Mouse (Mus musculus) limb, embryonic 14.5 days (tissue): Measurements from ENCODE around the gene Ifna16. TPM values are rescaled to one million over a fixed set of nuclear protein-coding genes. Genes with fewer than 3 reads are reported as not detected.

Source experiments
- ATAC-seq: fragments of 200-750 bp; cut with Nextera tagmentation; 2 replicates; pipeline ENCODE4 v1.8.0; 2017; ENCODE audit warnings: low read depth, moderate number of reproducible peaks, moderate TSS enrichment; ENCODE audit not compliant: low FRiP score
- DNase-seq: peaks from one replicate; pipeline ENCODE4 v3.0.0-alpha.2; 2015; ENCODE audit warnings: low spot score
- H3K27ac ChIP-seq: fragments of 300-500 bp; sonication (generic); replicated peaks from 2 replicates; pipeline ENCODE4 v1.5.1; 2014; ENCODE audit warnings: low read depth, mild to moderate bottlenecking, low read length, moderate library complexity, mixed read lengths
- H3K27me3 ChIP-seq: fragments of 300-500 bp; sonication (generic); 2 replicates; pipeline ENCODE4 v1.6.1; 2014; ENCODE audit warnings: low read length, mixed read lengths; ENCODE audit not compliant: control insufficient read depth, insufficient read depth
- H3K36me3 ChIP-seq: fragments of 300-500 bp; sonication (generic); 2 replicates; pipeline ENCODE4 v1.6.1; 2014; ENCODE audit warnings: mild to moderate bottlenecking, low read length, moderate library complexity, mixed read lengths; ENCODE audit not compliant: control insufficient read depth, insufficient read depth
- H3K4me1 ChIP-seq: fragments of 300-500 bp; sonication (generic); 2 replicates; pipeline ENCODE4 v1.6.1; 2014; ENCODE audit warnings: antibody characterized with exemption, low read length, mixed read lengths; ENCODE audit not compliant: control insufficient read depth, insufficient read depth
- H3K4me2 ChIP-seq: fragments of 300-500 bp; sonication (generic); replicated peaks from 2 replicates; pipeline ENCODE4 v1.6.1; 2014; ENCODE audit warnings: low read depth, mild to moderate bottlenecking, low read length, moderate library complexity; ENCODE audit not compliant: severe bottlenecking
- H3K4me3 ChIP-seq: fragments of 300-500 bp; sonication (generic); replicated peaks from 2 replicates; pipeline ENCODE4 v1.5.1; 2014; ENCODE audit warnings: low read length
- H3K9ac ChIP-seq: fragments of 300-500 bp; sonication (generic); 2 replicates; pipeline ENCODE4 v1.6.1; 2014; ENCODE audit warnings: mild to moderate bottlenecking, low read depth, low read length, moderate library complexity; ENCODE audit not compliant: severe bottlenecking
- H3K9me3 ChIP-seq: fragments of 300-500 bp; sonication (generic); 2 replicates; pipeline ENCODE4 v1.6.1; 2016; ENCODE audit warnings: low read length; ENCODE audit not compliant: control insufficient read depth
- POLR2A ChIP-seq: fragments of 200-500 bp; IDR thresholded peaks from 2 replicates; pipeline ENCODE4 v1.8.0; 2012; ENCODE audit warnings: inconsistent platforms, mild to moderate bottlenecking, moderate library complexity, borderline replicate concordance; ENCODE audit not compliant: insufficient read depth, insufficient read length; ENCODE audit errors: extremely low read depth
- WGBS: fragments of 180-500 bp; shearing (Covaris S2); extraction: QIAGEN DNeasy Blood & Tissue Kit; methylation state at CpG from one replicate; pipeline ENCODE4 v1.1.7; 2014; 5-methylcytosine and 5-hydroxymethylcytosine counted together
- polyA plus RNA-seq, 2 experiments: library from polyadenylated mRNA; depleted of rRNA in 1 of 2; stranded (reverse) in 1 of 2; unstranded in 1 of 2; fragments of >200 nt; fragmentation: Nextera tagmentation in 1 of 2; extraction: Ambion mirVana in 1 of 2; gene quantifications; 2 replicates each; pipeline versions ENCODE4 v1.2.1 to v1.2.3; 2012 to 2014

Gene Ifna16
- polyA plus RNA-seq, 2 experiments, result not detected

- ATAC-seq, result no peak
- no peak overlapping the region for H3K9ac ChIP-seq
- H3K4me1 ChIP-seq, result peaks cover 12% of the 10 kb centered on the region; the same call in 1 of the 2 replicates
- H3K4me3 ChIP-seq, result no peak overlapping the region
- 72% methylated on average over 1 of the region's 1 CpGs for WGBS
- H3K36me3 ChIP-seq, result peaks cover 48% of the 10 kb centered on the region
- TF ChIP-seq POLR2A, result no peak
- H3K4me2 ChIP-seq, result no peak overlapping the region
- H3K27ac ChIP-seq, result no peak overlapping the region
- H3K9me3 ChIP-seq, result no peaks in the 10 kb centered on the region
- H3K27me3 ChIP-seq, result no peaks in the 10 kb centered on the region
- peak; percentile 4 for DNase-seq
Measured at GRCm38 (mm10) chr4:88714281-88714680, 37.6 kb upstream of the Ifna16 start.

DNA sequence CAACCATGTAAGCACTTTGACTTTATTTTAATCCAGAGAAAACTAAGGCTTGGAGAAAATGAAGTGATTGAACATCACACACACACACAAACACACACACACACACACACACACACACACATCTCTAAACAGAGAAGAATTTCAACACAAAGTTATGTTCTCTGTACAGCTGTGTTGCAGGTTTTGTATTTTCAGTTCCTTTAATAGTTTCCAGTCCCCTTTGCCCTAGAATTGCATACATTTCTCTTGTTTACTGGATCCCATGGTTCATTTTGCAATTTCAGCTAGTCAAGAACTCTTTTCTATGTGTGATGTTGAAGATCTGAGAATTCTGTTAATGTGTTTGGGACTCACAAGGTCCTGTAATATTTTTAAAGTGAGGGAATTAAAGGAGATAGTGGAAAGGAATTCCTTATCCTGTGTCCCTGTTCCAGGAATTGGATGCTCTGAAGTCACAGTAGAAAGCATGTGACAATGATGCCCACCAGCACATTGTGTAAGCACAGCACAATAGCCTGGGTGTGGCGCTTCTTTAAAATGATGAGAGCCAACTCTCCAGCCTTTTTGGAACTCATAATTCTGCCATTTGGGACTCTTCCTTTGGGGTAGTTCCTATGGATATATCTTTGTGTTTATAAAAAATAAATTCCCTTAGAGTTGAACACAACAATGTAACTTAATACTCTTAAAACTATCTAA lies 30.6 kb upstream of the Ifna16 start:
- Histone ChIP-seq H3K36me3 (no peaks in the 10 kb centered on the region), H3K4me1 (no peaks in the 10 kb centered on the region), H3K27ac (no peak overlapping the region), H3K4me2 (no peak overlapping the region), H3K9me3 (no peaks in the 10 kb centered on the region), H3K9ac (no peak overlapping the region), H3K27me3 (no peaks in the 10 kb centered on the region), H3K4me3 (no peak overlapping the region)
- DNase-seq, result no peak
- no peak for TF ChIP-seq POLR2A
- WGBS, result 94% methylated on average over 1 of the region's 1 CpGs
- no peak for ATAC-seq

DNA sequence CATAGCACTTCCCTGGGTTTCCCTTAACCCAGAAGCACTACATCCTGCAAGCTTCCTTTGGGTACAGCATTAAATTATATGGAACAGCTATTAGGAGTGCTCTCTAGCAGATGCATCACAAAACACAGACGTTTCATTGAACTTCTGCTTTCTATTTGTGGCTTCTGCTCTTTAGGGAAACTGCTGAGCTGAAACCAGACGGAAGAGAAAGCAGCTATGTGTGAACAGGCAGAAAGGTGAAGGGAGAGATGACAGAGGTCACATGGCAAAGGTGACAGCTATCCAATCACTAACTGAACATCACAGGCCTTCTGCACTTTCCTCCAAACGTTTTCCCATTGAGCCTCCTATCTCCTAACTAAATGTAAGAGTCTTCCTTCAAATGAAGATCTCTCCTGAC lies 29.2 kb upstream of the Ifna16 start:
- WGBS, result 29% methylated on average over 3 of the region's 3 CpGs
- ATAC-seq, result no peak

GRCm38 (mm10) chr4:88699301-88699700 lies 22.6 kb upstream of the Ifna16 start:
- Histone ChIP-seq H3K4me3 (no peak overlapping the region), H3K4me1 (no peaks in the 10 kb centered on the region), H3K36me3 (no peaks in the 10 kb centered on the region), H3K9me3 (no peaks in the 10 kb centered on the region), H3K27ac (no peak overlapping the region), H3K27me3 (no peaks in the 10 kb centered on the region), H3K9ac (no peak overlapping the region), H3K4me2 (no peak overlapping the region)
- no peak for DNase-seq
- no peak for ATAC-seq
- WGBS, result 55% methylated on average over 1 of the region's 1 CpGs
- no peak for TF ChIP-seq POLR2A

More for the DNA sequence above, 29.2 kb upstream of the Ifna16 start:
- no peak for TF ChIP-seq POLR2A
- H3K9me3 ChIP-seq, result no peaks in the 10 kb centered on the region
- H3K9ac ChIP-seq, result no peak overlapping the region
- DNase-seq, result no peak
- H3K4me2 ChIP-seq, result no peak overlapping the region
- H3K36me3 ChIP-seq, result no peaks in the 10 kb centered on the region
- H3K27me3 ChIP-seq, result no peaks in the 10 kb centered on the region
- H3K27ac ChIP-seq, result no peak overlapping the region
- no peaks in the 10 kb centered on the region for H3K4me1 ChIP-seq
- H3K4me3 ChIP-seq, result no peak overlapping the region

DNA sequence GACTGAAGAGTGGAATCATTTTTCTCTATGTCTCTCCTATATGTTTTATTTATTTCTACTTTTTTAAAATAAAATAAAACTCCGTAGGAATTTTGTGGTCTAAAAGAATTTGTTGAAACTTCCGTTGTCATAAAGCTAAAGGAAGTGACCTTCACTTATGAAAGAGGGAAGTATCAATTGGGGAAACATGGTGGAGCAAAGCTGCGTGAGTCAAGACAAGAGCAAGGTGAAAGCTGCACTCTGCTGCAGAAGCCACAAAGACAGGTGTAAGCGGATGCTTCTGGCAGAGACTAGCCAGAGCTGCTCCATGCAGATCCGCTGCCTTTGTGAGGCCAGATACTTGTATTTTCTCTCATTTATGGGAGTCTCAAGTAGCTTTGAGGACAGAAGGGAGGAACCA lies 22.1 kb upstream of the Ifna16 start:
- Histone ChIP-seq H3K4me2 (no peak overlapping the region), H3K4me1 (no peaks in the 10 kb centered on the region), H3K4me3 (no peak overlapping the region), H3K27ac (no peak overlapping the region), H3K36me3 (no peaks in the 10 kb centered on the region), H3K9ac (no peak overlapping the region), H3K27me3 (no peaks in the 10 kb centered on the region), H3K9me3 (no peaks in the 10 kb centered on the region)
- DNase-seq, result no peak
- no peak for ATAC-seq
- WGBS, result 44% methylated on average over 5 of the region's 5 CpGs
- TF ChIP-seq POLR2A, result no peak
